Mouse (Mus musculus) midbrain, embryonic 13.5 days (tissue): ENCODE results near the gene Bcl2a1d. TPM values are rescaled to one million over a fixed set of nuclear protein-coding genes. Genes with fewer than 3 reads are reported as not detected.
"Not testable (repeated sequence)": the region's sequence is repeated elsewhere in the genome, so short reads cannot be mapped to it uniquely, and the experiment has no call there.

Experiments used
- ATAC-seq: fragments of 200-750 bp; cut with Nextera tagmentation; 2 replicates; pipeline ENCODE4 v1.8.0; 2017; ENCODE audit warnings: mild to moderate bottlenecking, moderate TSS enrichment, moderate library complexity
- H3K27ac ChIP-seq: fragments of 300-500 bp; sonication (generic); 2 replicates; pipeline ENCODE4 v1.5.1; 2015; ENCODE audit warnings: inconsistent platforms, mild to moderate bottlenecking, moderate library complexity
- H3K27me3 ChIP-seq: fragments of 300-500 bp; sonication (generic); 2 replicates; pipeline ENCODE4 v1.6.1; 2015; ENCODE audit warnings: mild to moderate bottlenecking, inconsistent platforms
- H3K36me3 ChIP-seq: fragments of 300-500 bp; sonication (generic); 2 replicates; pipeline ENCODE4 v1.6.1; 2015; ENCODE audit warnings: mild to moderate bottlenecking, inconsistent platforms
- H3K4me1 ChIP-seq: fragments of 300-500 bp; sonication (generic); replicated peaks from 2 replicates; pipeline ENCODE4 v1.6.1; 2015; ENCODE audit warnings: inconsistent platforms
- H3K4me2 ChIP-seq: fragments of 300-500 bp; sonication (generic); replicated peaks from 2 replicates; pipeline ENCODE4 v1.6.1; 2015; ENCODE audit warnings: moderate library complexity, mild to moderate bottlenecking, inconsistent platforms
- H3K4me3 ChIP-seq: fragments of 300-500 bp; sonication (generic); replicated peaks from 2 replicates; pipeline ENCODE4 v1.5.1; 2015; ENCODE audit warnings: mild to moderate bottlenecking, inconsistent platforms
- H3K9ac ChIP-seq: fragments of 300-500 bp; sonication (generic); replicated peaks from 2 replicates; pipeline ENCODE4 v1.6.1; 2015; ENCODE audit warnings: mild to moderate bottlenecking, inconsistent platforms
- H3K9me3 ChIP-seq: fragments of 300-500 bp; sonication (generic); 2 replicates; pipeline ENCODE4 v1.6.1; 2016; ENCODE audit warnings: mild to moderate bottlenecking, inconsistent platforms
- WGBS: fragments of 180-500 bp; shearing (Covaris S2); methylation state at CpG from one replicate; pipeline ENCODE4 v1.1.7; 2015; 5-methylcytosine and 5-hydroxymethylcytosine counted together
- polyA plus RNA-seq: library from polyadenylated mRNA; unstranded; fragments of >200 nt; fragmentation: Nextera tagmentation; extraction: Ambion mirVana; gene quantifications from 2 replicates; pipeline ENCODE4 v1.2.1, GENCODE M21; 2015

Bcl2a1d gene
- polyA plus RNA-seq: 0.34 TPM in 1 of 2 replicates, not detected in the other

DNA sequence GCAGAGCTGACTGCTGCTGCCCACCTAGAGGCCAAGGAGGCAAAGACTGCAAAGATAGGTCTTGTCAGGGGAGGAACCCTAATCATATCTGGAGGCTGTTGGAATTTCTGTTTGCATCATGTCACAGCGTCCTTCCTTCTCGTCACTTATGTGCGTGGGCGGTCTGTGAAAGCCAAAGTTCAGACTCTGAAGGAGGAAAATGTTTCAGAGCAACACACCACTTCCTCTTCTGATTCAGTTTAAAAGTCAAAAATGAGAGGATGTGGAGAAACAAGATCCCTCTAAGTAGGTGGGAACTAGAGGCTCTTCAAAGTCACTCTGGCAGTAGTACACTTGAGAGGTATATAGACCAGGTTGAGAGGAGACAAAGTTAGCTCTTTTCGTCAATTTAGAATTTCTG is at the start of gene Bcl2a1d:
Bcl2a1d (minus strand) TSS at position 187 of the 400 bp plus-strand sequence.
- H3K4me3 ChIP-seq, H3K27me3 ChIP-seq, H3K4me2 ChIP-seq, H3K9me3 ChIP-seq, H3K4me1 ChIP-seq, H3K27ac ChIP-seq, ATAC-seq, H3K9ac ChIP-seq, H3K36me3 ChIP-seq: not testable (repeated sequence)
- WGBS: 92% methylated on average over 5 of the region's 5 CpGs

DNA sequence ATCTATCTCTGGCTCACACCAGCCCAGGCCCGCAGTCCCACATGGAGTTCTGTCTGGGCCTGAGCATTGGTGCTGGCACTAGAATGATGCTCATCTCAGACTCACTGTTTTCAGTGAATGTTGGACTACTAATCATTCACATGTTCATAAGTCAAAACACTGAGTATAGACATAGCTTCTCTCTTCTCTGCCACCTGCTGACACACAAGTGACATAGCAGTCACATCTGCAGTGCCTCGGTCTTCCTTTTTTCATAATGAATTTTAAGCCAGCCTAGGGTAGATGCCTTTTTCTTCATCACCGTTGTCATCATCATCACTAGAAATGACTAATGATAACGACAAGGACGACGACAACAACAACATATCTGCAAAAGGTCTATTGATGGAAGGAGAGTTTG is 38.5 kb upstream of the Bcl2a1d start:
- not testable (repeated sequence) for H3K4me3 ChIP-seq, ATAC-seq
- WGBS: 95% methylated on average over 4 of the region's 6 CpGs

DNA sequence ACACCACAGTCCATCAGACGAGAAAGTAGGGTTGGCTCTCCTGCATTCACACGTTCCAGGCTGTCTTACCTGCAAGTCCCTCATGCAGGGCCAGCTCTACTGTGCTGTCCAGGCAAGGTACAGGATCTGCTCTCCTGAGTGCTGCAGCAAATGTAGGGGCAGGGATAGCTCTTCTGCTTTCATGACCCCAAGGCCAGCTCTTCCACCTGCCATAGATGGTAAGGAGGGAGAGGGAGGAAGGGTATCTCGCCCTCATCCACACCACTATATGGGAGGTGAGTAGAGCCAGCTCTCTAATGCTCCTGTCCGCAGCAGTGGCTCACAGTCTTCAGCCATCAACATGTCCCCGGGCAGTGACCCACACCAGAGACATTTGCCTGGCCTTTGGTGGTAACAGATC is 37.8 kb upstream of the Bcl2a1d start:
- not testable (repeated sequence) for H3K27me3 ChIP-seq, H3K36me3 ChIP-seq, ATAC-seq, H3K4me1 ChIP-seq, H3K9ac ChIP-seq, H3K27ac ChIP-seq, H3K4me2 ChIP-seq, H3K4me3 ChIP-seq, H3K9me3 ChIP-seq
- WGBS: 80% methylated on average over 5 of the region's 5 CpGs

More for the DNA sequence above, 38.5 kb upstream of the Bcl2a1d start:
- H3K4me2 ChIP-seq, H3K9me3 ChIP-seq, H3K27ac ChIP-seq, H3K36me3 ChIP-seq, H3K9ac ChIP-seq, H3K27me3 ChIP-seq, H3K4me1 ChIP-seq: not testable (repeated sequence)

DNA sequence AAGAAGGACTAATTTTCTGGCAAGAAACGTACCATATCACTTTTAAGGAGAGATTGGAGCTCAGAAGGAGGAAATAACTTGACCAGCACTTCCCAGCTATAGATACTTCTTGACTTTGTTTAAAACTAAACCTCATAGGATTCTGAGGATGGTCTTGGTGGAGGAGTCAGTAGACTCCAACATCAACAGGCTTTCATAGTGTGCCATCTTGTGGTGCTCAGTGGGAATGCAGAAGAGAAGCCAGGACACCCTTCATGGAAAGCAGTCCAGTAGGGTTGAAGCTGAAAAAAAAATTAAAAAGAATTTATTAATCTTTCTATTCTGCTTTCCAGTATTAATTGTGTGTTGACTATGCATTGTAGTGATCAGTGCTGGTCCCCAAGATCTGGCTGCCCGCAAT is 15.0 kb upstream of the Bcl2a1d start:
- not testable (repeated sequence) for H3K4me1 ChIP-seq, H3K36me3 ChIP-seq, H3K27me3 ChIP-seq, H3K9ac ChIP-seq, H3K9me3 ChIP-seq, ATAC-seq, H3K4me3 ChIP-seq, H3K27ac ChIP-seq, H3K4me2 ChIP-seq
- WGBS: 40% methylated on average over 1 of the region's 2 CpGs

DNA sequence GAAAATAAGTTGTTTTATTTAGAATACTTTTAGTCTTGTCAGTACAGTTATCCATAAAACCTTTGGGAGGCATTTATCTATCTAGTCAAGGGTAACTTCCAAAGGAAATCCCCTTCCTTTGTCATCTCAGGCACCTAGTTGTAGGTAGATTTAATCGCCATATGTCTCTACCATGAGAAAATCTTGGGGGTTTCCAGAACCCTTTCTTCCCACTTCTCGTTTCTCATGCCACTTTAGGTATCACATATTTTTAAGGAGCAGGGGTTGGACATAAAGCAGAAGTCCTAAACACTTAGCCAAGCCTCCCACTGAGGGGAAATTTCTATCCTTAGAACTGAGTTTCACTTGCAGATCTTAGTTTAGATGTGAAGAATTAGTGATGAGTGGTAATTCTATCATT is 14.3 kb upstream of the Bcl2a1d start:
- not testable (repeated sequence) for H3K4me3 ChIP-seq, H3K9ac ChIP-seq, H3K9me3 ChIP-seq, H3K4me2 ChIP-seq, H3K27ac ChIP-seq, H3K27me3 ChIP-seq, H3K36me3 ChIP-seq, H3K4me1 ChIP-seq, ATAC-seq
- 83% methylated on average over 1 of the region's 2 CpGs for WGBS

DNA sequence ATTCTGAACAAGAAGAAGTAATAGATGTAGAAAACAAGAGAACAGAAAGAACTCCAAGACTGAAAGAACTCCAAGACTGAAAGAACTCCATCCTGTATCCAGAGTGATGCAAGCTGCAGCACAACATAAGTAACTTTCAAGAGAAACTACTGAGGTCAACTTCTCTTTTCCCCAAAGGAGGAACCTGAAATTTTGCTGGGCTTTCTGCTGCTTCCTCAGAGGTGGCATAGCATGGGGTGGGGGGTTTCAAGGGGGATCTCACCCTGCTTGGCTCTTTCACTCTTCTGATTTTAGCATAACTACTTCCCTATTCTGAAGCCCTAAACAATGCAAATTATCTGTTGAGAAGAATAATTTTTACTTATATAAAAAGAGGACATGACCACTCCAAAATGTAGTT is 3.6 kb upstream of the Bcl2a1d start:
- H3K4me2 ChIP-seq, H3K27ac ChIP-seq, H3K9ac ChIP-seq, H3K9me3 ChIP-seq, ATAC-seq, H3K4me3 ChIP-seq, H3K27me3 ChIP-seq, H3K4me1 ChIP-seq, H3K36me3 ChIP-seq: not testable (repeated sequence)

DNA sequence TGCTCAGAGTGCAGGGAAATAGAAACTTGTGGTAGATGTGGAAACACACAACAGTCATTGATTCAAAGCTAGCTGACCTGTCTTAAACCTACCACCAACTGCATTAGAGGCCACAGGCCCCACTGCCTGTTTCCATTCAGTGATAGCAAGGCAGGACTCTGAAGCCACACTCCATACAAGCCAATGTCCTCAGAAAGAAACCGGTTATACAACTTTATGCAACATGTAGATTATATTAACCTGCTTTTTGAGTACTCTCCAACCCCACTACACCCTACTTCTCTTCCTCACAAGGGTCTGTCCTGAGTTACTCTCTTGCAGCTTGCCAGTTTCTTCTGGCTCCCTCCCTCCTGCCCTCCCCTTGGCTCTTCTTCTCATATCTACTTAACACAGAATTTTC is 1.5 kb upstream of the Bcl2a1d start:
- H3K27me3 ChIP-seq: not testable (repeated sequence)

DNA sequence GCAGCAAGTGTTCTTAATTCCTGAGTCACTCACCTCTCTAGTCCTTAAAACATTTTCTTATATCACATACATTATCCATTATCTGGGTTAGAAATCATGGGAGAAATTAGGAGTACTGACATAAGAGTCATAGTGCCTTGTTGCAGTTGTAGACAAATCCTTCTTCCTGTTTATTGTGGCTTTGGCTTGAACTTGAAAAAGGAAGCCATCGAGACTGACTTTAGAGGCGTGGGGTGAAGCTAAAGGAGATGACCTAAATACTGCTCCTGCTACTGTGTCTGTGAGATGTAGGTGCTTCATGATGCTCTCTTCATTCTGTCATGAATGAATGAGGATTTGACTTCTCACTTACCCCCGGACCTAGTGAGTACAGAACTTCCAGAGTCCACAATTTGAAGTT is 620 bp upstream of the Bcl2a1d start:
- not testable (repeated sequence) for H3K4me2 ChIP-seq, H3K4me1 ChIP-seq, ATAC-seq, H3K27me3 ChIP-seq, H3K27ac ChIP-seq, H3K36me3 ChIP-seq, H3K9ac ChIP-seq, H3K9me3 ChIP-seq, H3K4me3 ChIP-seq
- 84% methylated on average over 2 of the region's 3 CpGs for WGBS

More for the DNA sequence above, 1.5 kb upstream of the Bcl2a1d start:
- H3K9me3 ChIP-seq, H3K4me2 ChIP-seq, H3K27ac ChIP-seq, H3K36me3 ChIP-seq, H3K4me3 ChIP-seq, H3K4me1 ChIP-seq, H3K9ac ChIP-seq, ATAC-seq: not testable (repeated sequence)
- WGBS: 91% methylated on average over 1 of the region's 1 CpGs

DNA sequence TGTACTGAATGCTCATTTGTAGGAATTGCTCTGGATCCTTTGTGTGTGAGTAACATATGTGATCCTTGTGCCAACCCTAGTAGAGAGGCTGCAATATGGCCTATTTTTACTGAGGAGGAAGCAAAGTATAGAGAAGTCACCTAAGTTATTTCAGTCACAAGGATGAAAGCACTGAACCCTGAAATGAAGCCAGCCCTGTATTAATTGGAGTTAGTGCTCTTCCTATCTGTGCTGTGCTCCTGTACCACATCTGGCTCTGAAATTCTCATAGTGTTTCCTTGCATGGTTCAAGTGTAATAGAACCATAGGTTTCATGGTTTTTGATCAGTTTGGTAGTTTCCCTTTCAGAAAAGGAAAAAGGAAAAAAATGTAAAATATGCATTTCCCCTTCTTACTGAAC is 3.4 kb downstream of the Bcl2a1d start:
- H3K4me1 ChIP-seq, ATAC-seq: not testable (repeated sequence)

DNA sequence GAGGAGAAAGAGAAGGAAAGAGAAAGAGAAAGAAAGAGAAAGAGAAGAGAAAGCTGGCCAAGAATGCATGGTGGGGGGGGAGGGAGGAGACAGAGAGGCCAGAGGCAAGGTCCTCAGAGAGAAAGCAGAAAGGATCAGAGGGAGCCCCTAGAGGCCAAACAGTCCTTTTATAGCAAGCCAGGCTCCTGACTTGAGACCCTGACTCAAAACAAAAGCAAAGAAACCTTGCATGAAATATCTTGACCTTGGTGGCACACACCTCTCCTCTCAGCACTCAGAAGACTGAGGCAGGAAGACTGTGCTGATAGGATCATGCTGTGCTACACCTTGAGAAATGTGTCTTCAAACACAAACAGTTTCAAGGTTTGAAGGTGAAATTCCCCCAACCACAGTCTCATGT is 10.1 kb downstream of the Bcl2a1d start:
- not testable (repeated sequence) for H3K9me3 ChIP-seq, H3K9ac ChIP-seq, H3K27me3 ChIP-seq, H3K27ac ChIP-seq, H3K4me1 ChIP-seq, H3K4me3 ChIP-seq, ATAC-seq, H3K4me2 ChIP-seq, H3K36me3 ChIP-seq

More for the DNA sequence above, 3.4 kb downstream of the Bcl2a1d start:
- H3K36me3 ChIP-seq, H3K9ac ChIP-seq, H3K27me3 ChIP-seq, H3K27ac ChIP-seq, H3K4me2 ChIP-seq, H3K4me3 ChIP-seq, H3K9me3 ChIP-seq: not testable (repeated sequence)

DNA sequence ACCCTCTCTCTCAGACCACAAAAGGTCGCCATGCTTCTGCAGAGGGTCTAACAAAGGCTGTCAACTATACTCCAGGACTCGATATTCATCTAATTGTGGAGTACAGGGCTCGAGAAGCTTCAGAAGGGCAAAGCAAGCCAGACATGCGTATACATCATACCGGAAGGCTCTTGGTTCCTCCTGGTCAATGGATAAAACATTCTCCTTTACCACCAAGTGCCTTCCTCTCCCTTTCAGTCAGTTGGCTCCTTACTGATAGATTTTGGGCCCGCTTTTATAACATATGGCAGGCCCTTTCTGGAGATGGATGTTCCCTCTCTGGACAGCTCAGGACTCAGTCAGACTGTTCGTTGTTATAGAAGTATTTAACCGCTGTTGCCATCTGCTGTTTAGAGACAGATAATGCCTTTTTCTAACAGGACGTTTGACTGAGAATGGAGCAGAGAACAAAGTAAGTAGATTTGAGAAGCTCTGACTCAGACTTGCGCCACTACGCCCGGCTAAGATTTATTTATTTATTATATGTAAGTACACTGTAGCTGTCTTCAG is 11.7 kb downstream of the Bcl2a1d start, which contains the start of gene Mthfsl:
Mthfsl (minus strand) TSS at position 308 of the 549 bp plus-strand sequence.
- 24% methylated on average over 11 of the region's 12 CpGs for WGBS
- Histone ChIP-seq H3K9ac (peak within 1 kb of the TSS; percentile 51; the same call in 1 of the 2 replicates), H3K4me3 (peak within 1 kb of the TSS; percentile 34), H3K27ac (peak within 1 kb of the TSS; percentile 84), H3K4me2 (peak within 1 kb of the TSS; percentile 46)
- not testable (repeated sequence) for H3K9me3 ChIP-seq, H3K36me3 ChIP-seq, H3K27me3 ChIP-seq, H3K4me1 ChIP-seq
- ATAC-seq: peak; percentile 65

DNA sequence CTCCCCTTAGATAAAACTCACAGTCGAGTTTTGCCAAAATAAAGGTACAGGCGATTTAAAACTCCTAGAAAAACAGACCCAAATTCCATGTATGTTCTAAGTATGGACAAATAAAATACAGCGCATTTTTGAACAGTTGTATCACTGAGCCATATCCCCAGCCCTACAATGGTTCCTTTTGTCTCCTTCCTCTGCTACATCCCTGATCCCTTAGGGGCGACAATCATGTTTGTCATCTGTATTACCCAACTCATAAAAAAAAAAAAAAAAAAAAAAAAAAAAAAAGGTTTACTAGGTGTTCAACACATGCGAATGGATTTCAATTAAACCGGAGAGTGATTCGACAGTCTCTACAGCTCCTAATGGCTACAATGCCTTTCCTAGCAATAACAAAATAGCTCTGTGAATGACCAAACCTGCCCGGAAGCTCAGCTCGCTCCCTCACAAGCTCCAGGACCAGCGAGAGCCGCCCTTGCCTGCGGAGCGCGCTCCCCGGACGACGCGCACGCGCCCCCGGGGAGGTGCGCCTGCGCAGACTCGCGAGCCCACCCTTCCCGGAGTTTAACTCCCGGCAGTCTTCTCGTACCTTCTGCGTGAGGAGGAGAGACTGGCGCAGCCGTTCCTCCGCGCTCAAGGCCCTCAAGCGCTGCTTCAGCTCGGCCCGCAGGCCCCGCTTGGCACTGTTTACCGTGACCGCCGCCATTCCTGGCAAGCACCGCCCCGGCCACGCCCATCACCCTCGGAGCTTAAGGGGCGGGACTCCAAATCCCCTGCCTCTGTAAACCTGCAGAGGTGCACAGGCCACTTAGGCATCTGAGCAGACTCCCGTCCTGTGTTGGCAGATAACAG is 12.4 kb downstream of the Bcl2a1d start:
- Histone ChIP-seq H3K27ac (peak overlapping the region; percentile 82), H3K4me3 (peak overlapping the region; percentile 34), H3K4me2 (peak overlapping the region; percentile 46), H3K9ac (peak overlapping the region; percentile 36; the same call in 1 of the 2 replicates)
- 8% methylated on average over 20 of the region's 46 CpGs for WGBS
- not testable (repeated sequence) for H3K36me3 ChIP-seq, H3K9me3 ChIP-seq, H3K4me1 ChIP-seq, H3K27me3 ChIP-seq
- ATAC-seq: peak; percentile 95

DNA sequence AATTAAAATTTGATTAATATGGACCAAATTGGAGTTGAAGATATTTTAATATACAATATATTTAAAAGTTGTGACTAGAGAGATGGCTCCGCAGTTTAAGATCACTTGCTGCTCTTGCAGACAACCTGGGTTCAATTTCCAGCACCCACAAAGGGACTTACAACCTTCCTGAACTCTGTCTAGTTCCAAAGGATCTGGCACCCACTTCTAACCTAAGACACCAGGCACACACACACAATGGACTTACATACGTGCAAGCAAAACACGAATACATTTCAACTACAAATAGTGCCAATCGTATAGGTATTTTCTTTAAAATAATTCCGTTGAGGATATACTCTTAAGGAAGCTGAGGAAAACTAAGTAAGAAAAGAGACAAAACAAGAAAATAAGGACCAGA is 13.1 kb downstream of the Bcl2a1d start:
- not testable (repeated sequence) for H3K27me3 ChIP-seq, H3K27ac ChIP-seq, H3K36me3 ChIP-seq, ATAC-seq, H3K4me1 ChIP-seq, H3K9ac ChIP-seq, H3K9me3 ChIP-seq
- H3K4me2 ChIP-seq: peak overlapping the region; percentile 46
- peak overlapping the region; percentile 34 for H3K4me3 ChIP-seq
- 79% methylated on average over 5 of the region's 5 CpGs for WGBS
